Comparison of ENCODE assay signal across 13 mouse cellular contexts in the genomic region with DNA sequence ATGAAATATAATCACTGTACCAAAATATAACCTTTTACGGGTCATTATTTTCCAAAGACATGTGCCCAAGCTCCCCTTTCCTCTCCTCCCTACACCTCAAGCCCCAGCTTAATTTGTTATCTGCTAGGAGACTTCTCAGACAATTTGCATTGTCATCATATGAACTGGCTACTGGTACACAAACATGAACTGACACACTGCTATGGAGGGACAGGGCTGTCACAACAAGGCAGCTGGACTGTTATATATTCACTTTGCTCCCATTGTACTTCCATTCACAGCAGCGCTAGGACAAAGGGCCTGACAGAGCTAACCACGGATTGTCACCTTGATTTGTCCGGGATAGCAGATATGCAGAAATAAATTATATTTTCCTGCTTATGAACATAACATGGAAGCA.
DNase-seq lines count a peak whose midpoint lies in the region; ATAC-seq lines count a peak whose summit lies in the region.
"Had no signal": no experiment of that assay in that cellular context is flagged by ENCODE, and none has a peak within 500 bp of the region (broad histone marks: within the 10 kb centered on the region; RNA-seq: fewer than 3 reads in every experiment).

No protein-coding gene starts in this region.

- no peaks in the 10 kb centered on the region for H3K27me3 ChIP-seq in forebrain, embryonic 14.5 days (replicated peaks; ENCODE audit: control insufficient read depth, insufficient read depth, low read length)
- no peaks in the 10 kb centered on the region for H3K27me3 ChIP-seq in hindbrain, embryonic 12.5 days
- H3K27me3 ChIP-seq in midbrain, embryonic 13.5 days = no peaks in the 10 kb centered on the region
- H3K27me3 ChIP-seq: limb, embryonic 12.5 days had no signal

- no peaks in the 10 kb centered on the region for H3K36me3 ChIP-seq in forebrain, embryonic 14.5 days (ENCODE audit: control insufficient read depth, insufficient read depth, low read length)
- no peaks in the 10 kb centered on the region for H3K36me3 ChIP-seq in hindbrain, embryonic 12.5 days
- H3K36me3 ChIP-seq in midbrain, embryonic 13.5 days = no peaks in the 10 kb centered on the region
- H3K36me3 ChIP-seq: G1E; limb, embryonic 12.5 days had no signal

- no peak for ATAC-seq in forebrain, embryonic 14.5 days
- ATAC-seq in hindbrain, embryonic 12.5 days (ENCODE audit: low FRiP score) = peak; percentile 39; the same call in 1 of the 2 replicates
- ATAC-seq in midbrain, embryonic 13.5 days = peak; percentile 72

- DNase-seq in forebrain, embryonic 14.5 days (ENCODE audit: low spot score) = no peak
- DNase-seq in retina, embryonic 14.5 days (ENCODE audit: low spot score) = peak; percentile 84
- DNase-seq in testis, postnatal 14 days (ENCODE audit: low spot score) = no peak
- no peak for DNase-seq in layer of hippocampus, postnatal 25 days (ENCODE audit: extremely low spot score in 1 of 2, low spot score in 1 of 2)
- DNase-seq in adrenal gland, postnatal 25 days = no peak
- DNase-seq: cerebellum, adult 9-10 months; heart, adult 18-20 months; lung, postnatal 14 days had no signal

- peak overlapping the region; percentile 60 for H3K27ac ChIP-seq in forebrain, embryonic 14.5 days (ENCODE audit: low read depth, low read length)
- H3K27ac ChIP-seq in hindbrain, embryonic 12.5 days = peak overlapping the region; percentile 88
- peak overlapping the region; percentile 85 for H3K27ac ChIP-seq in midbrain, embryonic 13.5 days
- H3K27ac ChIP-seq: limb, embryonic 12.5 days had no signal

- H3K9ac ChIP-seq in forebrain, embryonic 14.5 days (ENCODE audit: low read length) = peak overlapping the region; percentile 32; the same call in 1 of the 2 replicates
- peak overlapping the region; percentile 38; the same call in 1 of the 2 replicates for H3K9ac ChIP-seq in hindbrain, embryonic 12.5 days
- H3K9ac ChIP-seq in midbrain, embryonic 13.5 days (replicated peaks) = peak overlapping the region; percentile 56
- H3K9ac ChIP-seq: limb, embryonic 12.5 days had no signal

- 71% methylated on average over 4 of the region's 4 CpGs for WGBS in forebrain, embryonic 14.5 days
- WGBS in hindbrain, embryonic 12.5 days = 62% methylated on average over 4 of the region's 4 CpGs
- WGBS in midbrain, embryonic 13.5 days = 37% methylated on average over 4 of the region's 4 CpGs

- H3K4me3 ChIP-seq in forebrain, embryonic 14.5 days (ENCODE audit: low read depth, low read length) = no peak overlapping the region
- no peak overlapping the region for H3K4me3 ChIP-seq in hindbrain, embryonic 12.5 days
- H3K4me3 ChIP-seq in midbrain, embryonic 13.5 days (replicated peaks) = peak overlapping the region; percentile 5; the same call in 1 of the 2 replicates
- H3K4me3 ChIP-seq: erythroblast, embryonic 14.5 days; limb, embryonic 12.5 days had no signal

- no peak overlapping the region for H3K4me2 ChIP-seq in forebrain, embryonic 14.5 days (ENCODE audit: low read length)
- H3K4me2 ChIP-seq in hindbrain, embryonic 12.5 days (replicated peaks) = 0 out of 2 replicates have a peak overlapping the region, but pooled peaks have one; percentile 3
- peak overlapping the region; percentile 37 for H3K4me2 ChIP-seq in midbrain, embryonic 13.5 days (replicated peaks)
- H3K4me2 ChIP-seq: limb, embryonic 12.5 days had no signal

- H3K9me3 ChIP-seq in forebrain, embryonic 14.5 days (replicated peaks; ENCODE audit: control insufficient read depth, low read length) = no peaks in the 10 kb centered on the region
- no peaks in the 10 kb centered on the region for H3K9me3 ChIP-seq in hindbrain, embryonic 12.5 days (replicated peaks)
- no peaks in the 10 kb centered on the region for H3K9me3 ChIP-seq in midbrain, embryonic 13.5 days
- H3K9me3 ChIP-seq: G1E; limb, embryonic 12.5 days had no signal

- no peaks in the 10 kb centered on the region; the same call in 1 of the 2 replicates for H3K4me1 ChIP-seq in forebrain, embryonic 14.5 days (ENCODE audit: control insufficient read depth, insufficient read depth, low read length)
- peaks cover 16% of the 10 kb centered on the region; the same call in 1 of the 2 replicates for H3K4me1 ChIP-seq in hindbrain, embryonic 12.5 days
- peaks cover 67% of the 10 kb centered on the region for H3K4me1 ChIP-seq in midbrain, embryonic 13.5 days (replicated peaks)
- H3K4me1 ChIP-seq: limb, embryonic 12.5 days had no signal
